Mouse (Mus musculus) limb, embryonic 13.5 days (tissue): ENCODE results near the gene Ccnc. TPM values are rescaled to one million over a fixed set of nuclear protein-coding genes. Genes with fewer than 3 reads are reported as not detected.

Source experiments
- ATAC-seq: fragments of 200-750 bp; cut with Nextera tagmentation; 2 replicates; pipeline ENCODE4 v1.8.0; 2017; ENCODE audit warnings: low read depth, moderate number of reproducible peaks, moderate TSS enrichment; ENCODE audit not compliant: low FRiP score
- H3K27ac ChIP-seq: fragments of 300-500 bp; sonication (generic); 2 replicates; pipeline ENCODE4 v1.5.1; 2015; ENCODE audit warnings: inconsistent platforms, mild to moderate bottlenecking, moderate library complexity
- H3K27me3 ChIP-seq: fragments of 300-500 bp; sonication (generic); 2 replicates; pipeline ENCODE4 v1.6.1; 2015; ENCODE audit warnings: mild to moderate bottlenecking, inconsistent platforms
- H3K36me3 ChIP-seq: fragments of 300-500 bp; sonication (generic); 2 replicates; pipeline ENCODE4 v1.6.1; 2015; ENCODE audit warnings: inconsistent platforms, mild to moderate bottlenecking, moderate library complexity
- H3K4me1 ChIP-seq: fragments of 300-500 bp; sonication (generic); 2 replicates; pipeline ENCODE4 v1.6.1; 2015; ENCODE audit warnings: inconsistent platforms
- H3K4me2 ChIP-seq: fragments of 300-500 bp; sonication (generic); replicated peaks from 2 replicates; pipeline ENCODE4 v1.6.1; 2015; ENCODE audit warnings: inconsistent platforms, mild to moderate bottlenecking, moderate library complexity
- H3K4me3 ChIP-seq: fragments of 300-500 bp; sonication (generic); 2 replicates; pipeline ENCODE4 v1.5.1; 2015; ENCODE audit warnings: moderate library complexity, mild to moderate bottlenecking, inconsistent platforms
- H3K9ac ChIP-seq: fragments of 300-500 bp; sonication (generic); 2 replicates; pipeline ENCODE4 v1.6.1; 2015; ENCODE audit warnings: mild to moderate bottlenecking, inconsistent platforms
- H3K9me3 ChIP-seq: fragments of 300-500 bp; sonication (generic); 2 replicates; pipeline ENCODE4 v1.6.1; 2016; ENCODE audit warnings: inconsistent platforms
- WGBS: fragments of 180-500 bp; shearing (Covaris S2); methylation state at CpG from one replicate; pipeline ENCODE4 v1.1.7; 2015; 5-methylcytosine and 5-hydroxymethylcytosine counted together
- polyA plus RNA-seq: library from polyadenylated mRNA; unstranded; fragments of >200 nt; fragmentation: Nextera tagmentation; extraction: Ambion mirVana; gene quantifications from 2 replicates; pipeline ENCODE4 v1.2.1, GENCODE M21; 2015

The Ccnc gene
- polyA plus RNA-seq, 1 experiment from 2014 or later: 45.0 TPM

DNA sequence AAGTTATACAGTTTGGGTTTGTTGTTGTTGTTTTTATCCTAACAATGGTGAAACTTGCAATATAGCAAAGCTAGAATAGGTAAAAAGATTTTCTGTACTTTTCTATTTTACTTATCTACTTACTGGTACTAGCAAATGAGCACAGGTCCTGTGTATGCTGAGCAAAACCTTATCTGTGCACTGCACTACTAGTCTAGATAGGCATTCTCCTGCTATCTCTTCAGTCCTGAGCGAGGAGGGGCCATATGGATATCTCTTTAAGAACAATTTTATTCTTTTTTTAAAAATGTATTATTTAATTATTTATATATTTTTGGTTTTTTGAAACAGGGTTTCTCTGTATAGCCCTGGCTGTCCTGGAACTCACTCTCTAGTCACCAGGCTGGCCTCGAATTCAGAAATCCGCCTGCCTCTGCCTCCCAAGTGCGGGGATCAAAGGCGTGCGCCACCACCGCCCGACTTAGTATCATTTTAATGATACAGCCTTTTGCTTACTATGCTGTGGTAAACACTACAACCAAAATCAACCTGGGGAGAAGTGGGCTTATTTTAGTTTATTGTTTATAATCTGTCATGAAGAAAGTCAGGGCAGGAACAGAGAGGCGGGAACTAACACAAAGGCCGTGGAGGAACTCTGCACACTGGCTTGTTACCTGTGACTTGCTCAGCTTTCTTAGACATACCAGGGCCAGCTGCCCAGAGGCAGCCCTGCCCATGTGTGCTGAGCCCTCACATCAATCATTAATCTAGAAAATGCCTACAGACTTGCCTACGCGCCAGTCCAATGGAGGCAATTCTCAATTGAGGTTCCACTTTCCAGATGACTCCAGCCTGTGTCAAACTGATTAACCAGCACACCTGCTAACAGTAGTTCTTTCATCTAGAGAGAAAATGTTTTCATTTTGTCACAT, 53.6 kb downstream of the Ccnc start:
- Histone ChIP-seq H3K4me2 (no peak overlapping the region), H3K4me1 (peaks cover 10% of the 10 kb centered on the region), H3K27ac (no peak overlapping the region), H3K4me3 (no peak overlapping the region), H3K9me3 (no peaks in the 10 kb centered on the region), H3K36me3 (peaks cover 46% of the 10 kb centered on the region), H3K9ac (no peak overlapping the region), H3K27me3 (no peaks in the 10 kb centered on the region)
- no peak for ATAC-seq
- 96% methylated on average over 12 of the region's 12 CpGs for WGBS

DNA sequence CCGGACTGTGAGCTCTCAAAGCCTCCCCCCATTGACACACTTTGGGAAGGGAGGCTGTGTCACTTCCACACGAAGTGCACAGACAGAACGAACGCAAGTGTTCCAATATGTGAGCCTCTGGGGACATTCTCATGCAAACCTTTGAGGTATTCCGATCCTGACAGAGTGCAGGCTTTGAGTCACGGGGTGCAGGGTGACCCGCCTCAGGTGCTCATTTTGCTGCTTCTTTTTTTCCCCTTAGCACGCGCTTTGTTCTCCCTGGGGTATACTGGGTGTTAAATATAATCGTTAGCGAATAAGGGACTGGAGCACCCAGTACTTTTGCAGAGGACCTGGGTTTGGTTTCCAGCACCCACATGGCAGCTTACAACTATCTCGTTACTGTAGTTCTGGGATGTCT, 58.8 kb downstream of the Ccnc start:
- Histone ChIP-seq H3K27me3 (no peaks in the 10 kb centered on the region), H3K9ac (no peak overlapping the region), H3K9me3 (no peaks in the 10 kb centered on the region), H3K36me3 (peaks cover 77% of the 10 kb centered on the region), H3K4me1 (no peaks in the 10 kb centered on the region), H3K4me3 (no peak overlapping the region), H3K4me2 (no peak overlapping the region), H3K27ac (no peak overlapping the region)
- no peak for ATAC-seq
- 93% methylated on average over 12 of the region's 12 CpGs for WGBS

GRCm38 (mm10) chr4:21788903-21789302, 61.4 kb downstream of the Ccnc start:
- ATAC-seq: no peak
- Histone ChIP-seq H3K27ac (no peak overlapping the region), H3K9ac (no peak overlapping the region), H3K36me3 (peaks cover 65% of the 10 kb centered on the region), H3K4me2 (no peak overlapping the region), H3K9me3 (no peaks in the 10 kb centered on the region), H3K27me3 (no peaks in the 10 kb centered on the region), H3K4me3 (no peak overlapping the region), H3K4me1 (no peaks in the 10 kb centered on the region)
- WGBS: 92% methylated on average over 6 of the region's 6 CpGs

- H3K4me1 ChIP-seq: no peaks in the 10 kb centered on the region
- WGBS: 87% methylated on average over 4 of the region's 4 CpGs
- no peak overlapping the region for H3K9ac ChIP-seq
- H3K27ac ChIP-seq: no peak overlapping the region
- ATAC-seq: no peak
- no peak overlapping the region for H3K4me3 ChIP-seq
- no peaks in the 10 kb centered on the region for H3K27me3 ChIP-seq
- H3K36me3 ChIP-seq: peaks cover 58% of the 10 kb centered on the region
- no peaks in the 10 kb centered on the region for H3K9me3 ChIP-seq
- H3K4me2 ChIP-seq: no peak overlapping the region
Observed at GRCm38 (mm10) chr4:21789836-21790235, 62.3 kb downstream of the Ccnc start.

GRCm38 (mm10) chr4:21793631-21794030, 66.1 kb downstream of the Ccnc start:
- Histone ChIP-seq H3K9me3 (no peaks in the 10 kb centered on the region), H3K4me3 (no peak overlapping the region), H3K36me3 (peaks cover 49% of the 10 kb centered on the region), H3K4me1 (no peaks in the 10 kb centered on the region), H3K9ac (no peak overlapping the region), H3K4me2 (no peak overlapping the region), H3K27me3 (no peaks in the 10 kb centered on the region), H3K27ac (no peak overlapping the region)
- ATAC-seq: no peak
- WGBS: 52% methylated on average over 3 of the region's 3 CpGs

DNA sequence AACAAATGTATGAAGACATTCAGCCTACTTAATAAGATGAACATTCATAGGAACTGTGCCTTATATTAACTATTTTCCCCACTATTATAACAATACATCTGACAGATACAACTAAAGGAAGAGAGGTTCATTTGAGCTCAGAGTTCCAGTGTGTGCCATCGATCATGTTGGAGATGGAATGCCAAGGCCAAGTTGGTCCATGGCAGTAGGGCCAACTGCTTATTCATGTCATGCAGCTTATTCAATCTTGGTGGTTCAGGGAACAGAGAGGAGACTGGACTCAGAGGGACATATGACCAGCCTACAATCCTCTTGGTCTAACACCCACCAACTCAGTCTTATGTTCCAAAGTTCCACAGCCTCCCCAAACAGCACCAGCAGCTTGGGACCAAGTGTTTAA, 73.5 kb downstream of the Ccnc start:
- Histone ChIP-seq H3K27me3 (no peaks in the 10 kb centered on the region), H3K9me3 (no peaks in the 10 kb centered on the region), H3K36me3 (peaks cover 72% of the 10 kb centered on the region), H3K27ac (no peak overlapping the region), H3K4me2 (no peak overlapping the region), H3K9ac (no peak overlapping the region), H3K4me3 (no peak overlapping the region), H3K4me1 (no peaks in the 10 kb centered on the region)
- ATAC-seq: no peak
- WGBS: 96% methylated on average over 1 of the region's 1 CpGs

GRCm38 (mm10) chr4:21801620-21802019, 74.1 kb downstream of the Ccnc start:
- Histone ChIP-seq H3K9ac (no peak overlapping the region), H3K27ac (no peak overlapping the region), H3K27me3 (no peaks in the 10 kb centered on the region), H3K4me2 (no peak overlapping the region), H3K9me3 (no peaks in the 10 kb centered on the region), H3K4me3 (no peak overlapping the region), H3K36me3 (peaks cover 76% of the 10 kb centered on the region), H3K4me1 (no peaks in the 10 kb centered on the region)
- ATAC-seq: no peak
- WGBS: 88% methylated on average over 2 of the region's 2 CpGs

- no peak overlapping the region for H3K4me3 ChIP-seq
- H3K9ac ChIP-seq: no peak overlapping the region
- no peak overlapping the region for H3K4me2 ChIP-seq
- ATAC-seq: no peak
- H3K27me3 ChIP-seq: no peaks in the 10 kb centered on the region
- no peaks in the 10 kb centered on the region for H3K4me1 ChIP-seq
- H3K36me3 ChIP-seq: peaks cover 70% of the 10 kb centered on the region
- H3K9me3 ChIP-seq: no peaks in the 10 kb centered on the region
- no peak overlapping the region for H3K27ac ChIP-seq
- WGBS: 80% methylated on average over 5 of the region's 5 CpGs
Observed at GRCm38 (mm10) chr4:21807204-21807603, 79.7 kb downstream of the Ccnc start.

Other genes with a start within 250 kb of the Ccnc start
- not detected in 2 replicates for gene Prdm13, start 41.7 kb upstream of the Ccnc start, polyA plus RNA-seq
- 8.2 and 11.5 TPM in 2 replicates for gene Usp45, start 39.5 kb downstream of the Ccnc start, polyA plus RNA-seq
- gene Tstd3, start 39.5 kb downstream of the Ccnc start, polyA plus RNA-seq: 6.4 and 7.8 TPM in 2 replicates
- gene Pnisr, start 119.9 kb downstream of the Ccnc start, polyA plus RNA-seq: 193 and 199 TPM in 2 replicates
- 12.7 and 13.6 TPM in 2 replicates for gene Coq3, start 152.0 kb downstream of the Ccnc start, polyA plus RNA-seq
- 7.3 and 7.4 TPM in 2 replicates for gene Faxc, start 203.6 kb downstream of the Ccnc start, polyA plus RNA-seq